Mouse (Mus musculus): ENCODE measurements around the gene Ecpas.

Gene Ecpas

DNA sequence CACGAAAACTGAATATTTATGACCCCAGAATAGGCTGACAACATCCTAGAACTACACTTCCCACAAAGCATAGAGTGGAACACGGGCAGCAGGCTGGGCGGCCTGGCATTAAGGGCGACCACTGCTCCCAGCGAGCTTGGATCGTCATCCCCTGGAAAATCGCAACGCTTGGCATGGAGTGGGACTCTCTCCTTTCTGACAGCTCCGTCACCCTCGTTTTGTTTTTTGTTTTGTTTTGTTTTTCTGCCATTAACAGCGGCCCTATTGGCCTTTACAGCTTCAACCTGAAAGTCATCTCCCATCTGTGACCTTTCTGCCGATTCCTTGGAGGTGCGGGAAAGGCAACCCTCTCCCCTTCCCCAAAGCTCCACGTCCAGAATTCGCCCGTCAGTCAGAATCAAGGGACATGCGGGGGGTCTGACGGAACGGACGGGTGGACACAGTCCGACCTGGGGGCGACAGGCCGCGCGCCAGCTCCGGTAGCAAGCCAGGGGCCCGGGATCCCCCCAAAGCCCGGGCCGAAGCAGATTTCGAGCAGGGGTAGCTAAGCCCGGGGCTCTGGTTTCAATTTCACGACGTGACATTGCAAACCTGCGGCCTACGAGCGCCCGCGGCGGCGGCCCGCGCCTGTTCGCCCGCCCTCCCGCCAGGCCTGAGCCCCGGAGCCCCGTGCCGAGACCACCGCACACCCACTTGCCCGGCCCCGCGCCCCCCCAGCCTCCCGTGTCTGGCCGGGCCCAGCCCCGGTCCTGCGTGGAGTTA lies 1.3 kb downstream of the Ecpas start:
- DNase-seq (ENCODE audit: low read depth): peak; percentile 63

DNA sequence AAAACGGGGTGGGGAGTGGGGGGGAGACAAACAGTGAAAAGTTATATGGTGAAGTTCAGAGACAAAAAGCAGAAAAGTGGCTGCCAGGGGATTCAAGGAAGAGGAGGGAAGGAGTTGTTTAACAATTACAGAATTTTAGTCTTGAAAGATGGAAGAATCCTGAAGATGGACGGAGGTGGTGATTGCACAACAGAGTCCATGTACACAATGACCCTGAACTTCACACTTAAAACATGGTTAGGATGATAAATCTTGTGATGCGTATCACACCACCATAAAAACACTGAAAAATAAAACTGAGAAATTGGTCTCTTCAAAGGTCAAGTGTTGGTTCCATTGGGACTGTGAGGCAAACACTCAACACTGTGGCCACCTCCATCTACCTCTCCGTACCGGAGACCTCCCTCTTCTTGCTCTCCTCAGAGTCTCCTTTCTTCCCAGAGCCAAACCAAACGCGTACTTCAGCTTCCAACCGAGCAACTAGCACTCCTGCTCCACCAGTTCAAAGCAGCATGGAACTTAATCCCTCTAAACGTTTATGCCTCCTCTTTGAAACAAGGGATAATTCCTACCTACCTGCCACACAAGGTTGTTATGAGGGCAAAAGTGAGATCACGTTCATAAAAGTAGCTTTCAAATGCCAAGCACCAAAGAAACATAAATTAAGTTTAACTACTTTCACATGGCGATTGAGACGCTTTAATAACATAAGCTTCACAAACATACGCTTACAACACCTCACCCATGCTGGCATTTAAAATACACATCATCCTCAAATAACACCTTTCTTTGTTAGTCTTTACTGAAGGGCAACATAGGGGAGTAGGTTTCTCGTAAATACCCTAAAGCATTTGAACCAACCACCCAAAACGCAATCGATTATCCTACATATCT lies 2.1 kb downstream of the Ecpas start:
- DNase-seq (ENCODE audit: low read depth): peak; percentile 16

DNA sequence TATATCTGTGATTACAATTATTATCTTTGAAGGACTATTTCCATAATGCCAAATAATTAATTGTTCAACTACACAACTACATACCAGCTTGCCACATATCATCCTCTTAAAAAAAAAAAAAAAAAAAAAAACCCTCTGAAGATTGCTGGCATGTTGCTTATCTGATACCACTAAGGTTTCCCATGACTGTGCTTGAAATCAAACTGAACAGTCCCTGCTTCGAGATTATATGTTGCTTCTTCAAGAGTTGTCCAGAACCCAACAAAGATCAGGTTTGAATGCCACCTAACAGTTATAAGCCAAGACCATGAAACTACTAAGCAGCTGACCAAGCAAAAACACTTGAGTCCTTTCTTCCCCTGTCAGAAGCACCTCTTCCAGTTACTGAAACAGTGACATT lies 5.1 kb downstream of the Ecpas start:
- DNase-seq (ENCODE audit: low read depth): no peak

DNA sequence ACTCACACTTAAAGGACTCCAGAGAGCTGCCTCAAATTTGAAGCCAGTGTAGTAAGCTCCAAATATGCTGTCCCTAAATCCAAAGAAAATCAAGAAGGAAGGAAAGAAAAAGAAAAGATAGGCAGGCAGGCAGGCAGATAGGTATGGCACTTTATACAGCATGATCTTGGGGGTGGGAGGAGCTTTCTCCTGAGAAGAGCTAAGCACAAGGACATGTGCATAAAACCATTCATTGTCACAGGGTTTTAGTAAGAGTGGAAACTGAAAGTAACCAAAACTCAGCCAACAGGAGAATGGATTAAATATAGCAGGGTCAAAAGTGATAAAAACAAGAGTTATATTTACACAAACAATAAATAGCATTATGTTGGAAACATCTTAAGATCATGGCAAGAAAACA lies 14.2 kb downstream of the Ecpas start:
- DNase-seq (ENCODE audit: low read depth): peak; percentile 24

DNA sequence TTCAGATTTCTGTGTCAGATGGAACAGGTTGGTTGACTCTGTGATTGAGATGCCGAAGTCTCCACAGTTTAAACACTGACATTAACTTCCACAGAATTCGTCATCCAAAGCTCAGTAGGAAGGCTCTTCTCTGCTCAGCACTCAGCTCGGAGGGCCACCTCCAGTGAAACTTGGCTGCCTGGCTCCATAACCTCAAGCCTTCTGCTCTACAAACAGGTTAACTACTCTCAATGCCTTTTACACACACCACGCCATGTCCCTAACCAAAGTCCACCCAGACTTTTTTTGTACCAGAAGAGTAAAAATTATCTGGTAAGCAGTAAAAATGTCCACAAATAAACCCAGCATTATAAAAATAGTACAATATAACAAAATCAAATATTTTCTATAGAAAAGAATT lies 15.1 kb downstream of the Ecpas start:
- DNase-seq (ENCODE audit: low read depth): no peak

DNA sequence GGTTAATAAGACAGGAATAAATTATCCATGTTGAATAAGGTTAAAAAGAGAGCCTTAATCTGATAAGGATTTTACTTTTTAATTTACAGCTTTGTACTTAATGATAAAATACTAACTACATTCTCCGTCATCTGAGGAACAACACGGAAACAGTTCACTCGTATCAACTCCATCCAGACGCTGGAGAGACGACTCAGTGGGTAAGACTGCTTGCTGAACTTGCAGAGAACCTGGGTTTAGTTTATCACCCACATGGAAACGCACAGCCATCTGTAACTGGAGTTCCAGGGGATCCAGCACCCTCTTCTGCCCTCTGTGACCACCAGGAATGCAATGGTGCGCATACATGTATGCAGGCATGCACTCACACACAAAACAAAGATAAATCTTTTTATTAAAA lies 18.1 kb downstream of the Ecpas start:
- no peak for DNase-seq (ENCODE audit: low read depth)

DNA sequence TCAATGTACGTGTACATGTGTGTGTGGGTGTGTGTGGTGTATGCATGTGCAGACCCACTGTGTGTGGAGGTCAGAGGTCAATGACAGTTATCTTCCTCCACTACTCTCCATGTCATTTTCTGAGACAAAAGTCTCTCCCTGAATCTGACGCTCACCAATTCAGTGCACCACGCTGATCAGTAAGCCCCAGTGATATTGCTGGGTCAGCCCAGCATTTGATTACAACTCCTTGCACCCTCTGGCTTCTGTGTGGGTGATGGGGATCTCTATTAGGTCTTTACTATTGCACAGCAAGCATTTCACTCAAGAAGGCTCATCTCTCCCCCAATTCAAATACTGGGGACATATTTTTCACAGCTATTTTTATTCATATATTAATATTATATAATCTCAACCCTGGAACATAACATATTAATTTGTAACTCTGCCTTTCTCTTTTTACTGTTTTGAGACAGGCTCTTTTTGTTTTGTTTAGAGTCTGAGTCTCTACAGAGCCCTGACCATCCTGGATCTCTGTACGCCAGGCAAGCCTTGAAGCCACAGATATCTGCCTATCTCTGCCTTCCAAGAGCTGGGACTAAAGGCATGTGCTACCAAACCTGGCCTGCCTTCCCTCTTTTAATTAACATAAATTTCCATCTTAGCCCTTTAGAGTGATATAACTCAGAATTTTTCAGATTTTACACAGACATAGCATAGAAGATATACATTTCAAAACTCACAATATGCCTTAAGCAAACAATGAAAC lies 22.3 kb downstream of the Ecpas start:
- no peak for DNase-seq (ENCODE audit: low read depth)

DNA sequence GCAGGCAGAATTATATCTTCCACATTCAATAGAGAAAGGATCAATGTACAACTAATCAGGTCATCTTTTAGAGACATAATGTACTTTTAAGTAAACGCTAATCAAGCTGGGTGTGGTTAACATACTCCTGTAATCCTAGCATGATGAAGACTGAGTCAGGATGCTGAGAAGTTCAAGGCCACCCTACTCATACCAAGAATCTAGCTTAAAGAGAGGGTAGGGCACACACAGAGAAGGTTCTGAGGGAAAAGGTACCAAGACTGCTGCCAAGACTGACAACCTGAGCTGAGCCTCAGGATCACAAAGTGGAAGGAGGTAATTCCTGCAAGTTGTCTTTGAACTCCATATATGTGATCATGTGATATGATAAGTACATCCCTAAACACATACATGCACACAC lies 24.0 kb downstream of the Ecpas start:
- no peak for DNase-seq (ENCODE audit: low read depth)

DNA sequence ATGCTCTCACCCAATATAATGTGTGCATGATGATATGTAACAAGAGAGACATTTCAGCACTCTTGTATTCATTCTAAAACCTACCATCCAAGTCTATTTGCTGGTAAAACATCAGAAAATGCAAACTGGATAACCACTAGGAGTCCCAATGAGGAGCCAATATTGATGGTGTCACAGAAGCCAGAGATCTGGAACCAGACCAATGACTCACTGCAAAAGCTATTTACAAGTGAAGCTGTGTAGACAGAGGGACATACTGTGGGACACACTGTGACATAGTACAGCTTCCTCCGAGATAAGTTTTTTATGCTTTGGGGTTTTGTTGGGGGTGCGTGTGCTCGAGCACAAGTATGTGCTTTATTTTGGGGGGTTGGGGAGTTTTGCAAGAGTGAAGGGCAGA lies 24.9 kb downstream of the Ecpas start:
- no peak for DNase-seq (ENCODE audit: low read depth)

DNA sequence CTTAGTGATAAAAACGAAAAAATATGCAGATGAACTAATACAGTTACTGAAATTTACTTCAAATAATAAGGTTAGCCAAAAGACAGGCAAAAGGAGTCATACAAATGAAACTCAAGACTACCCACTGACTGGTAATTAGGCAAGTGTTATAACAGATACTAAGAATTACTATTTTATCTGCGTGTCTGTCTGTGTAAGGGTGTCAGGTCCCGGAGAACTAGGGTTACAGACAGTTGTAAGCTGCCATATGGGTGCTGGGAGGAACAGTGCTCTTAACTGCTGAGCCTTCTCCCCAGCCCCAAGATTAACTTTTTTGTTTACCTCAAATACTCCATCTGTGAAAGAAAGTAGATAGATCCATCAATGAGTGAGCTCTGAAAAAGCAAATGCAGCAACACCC lies 25.8 kb downstream of the Ecpas start:
- DNase-seq (ENCODE audit: low read depth): no peak

DNA sequence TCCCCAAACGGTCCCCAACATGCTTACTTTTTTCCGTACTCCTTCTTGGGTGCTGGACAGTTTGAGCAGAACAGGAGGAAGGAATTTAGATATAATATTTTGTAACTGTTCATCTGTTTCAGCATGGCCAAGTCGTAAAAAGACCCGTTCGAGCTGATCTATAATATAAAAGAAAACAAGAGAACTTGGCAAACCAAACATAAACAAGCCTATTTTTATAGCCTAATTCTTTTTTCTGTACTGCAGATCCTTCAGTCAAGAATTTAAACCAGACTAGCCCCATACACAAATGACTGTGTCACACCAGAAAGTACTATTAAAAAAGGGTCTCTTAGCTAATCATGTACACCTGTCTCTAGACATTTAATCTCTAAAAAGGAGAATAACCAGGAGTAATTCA lies 27.2 kb downstream of the Ecpas start:
- no peak for DNase-seq (ENCODE audit: low read depth)

DNA sequence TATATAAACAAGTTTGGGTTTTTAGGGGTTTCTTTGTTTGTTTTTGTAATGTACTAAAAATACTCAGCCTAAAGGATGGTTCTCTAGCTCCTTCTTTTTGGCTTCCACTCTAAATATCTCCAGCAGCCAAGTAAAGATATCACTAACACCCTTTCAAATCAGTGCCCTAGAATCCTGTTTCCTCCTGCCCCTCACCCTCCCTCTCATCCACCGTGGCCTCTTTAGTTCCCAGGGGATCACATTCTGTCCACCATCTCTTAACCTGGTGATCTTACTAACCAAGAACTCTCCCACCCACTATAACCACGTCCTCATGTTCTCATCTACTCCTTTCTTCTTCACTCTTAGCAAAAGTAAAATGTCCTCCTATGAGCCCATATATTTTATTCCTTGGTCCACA lies 28.7 kb downstream of the Ecpas start:
- no peak for DNase-seq (ENCODE audit: low read depth)

DNA sequence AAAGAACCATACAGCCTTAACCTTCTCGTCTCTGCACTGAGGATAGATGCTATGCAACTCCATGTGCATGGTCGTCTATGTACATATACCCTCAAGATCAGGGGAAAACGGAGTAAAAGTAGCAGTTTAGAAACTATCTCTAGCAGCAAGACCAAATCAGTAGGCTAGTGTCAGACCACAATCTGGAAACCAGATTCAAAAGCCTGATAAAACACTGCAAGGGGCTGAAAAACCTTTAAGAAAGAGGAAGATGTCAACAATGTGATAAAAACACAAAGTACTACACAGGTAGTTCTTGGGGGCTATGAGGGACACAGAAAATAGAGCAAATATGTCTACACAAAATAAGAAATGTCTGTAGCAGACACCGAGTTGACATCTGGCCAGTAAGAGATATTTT lies 38.2 kb downstream of the Ecpas start:
- no peak for DNase-seq (ENCODE audit: low read depth)

DNA sequence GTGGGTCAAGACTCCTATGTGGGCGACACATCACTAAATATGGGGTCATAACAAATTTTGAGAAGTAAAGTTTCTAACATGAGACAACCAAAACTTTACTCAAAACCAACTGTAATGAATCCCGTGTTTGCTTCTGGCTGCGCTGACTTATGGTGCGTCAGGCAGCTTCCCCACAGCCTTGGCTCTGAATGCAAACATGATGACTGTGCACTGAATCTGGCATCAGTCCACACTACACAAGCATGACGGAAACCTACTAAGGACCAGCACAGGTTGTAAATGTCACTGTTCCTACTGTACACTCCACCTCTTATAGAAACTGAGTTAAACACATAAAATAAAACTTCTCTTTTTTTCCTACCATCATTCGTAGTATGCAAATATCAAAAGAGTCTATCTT lies 45.3 kb downstream of the Ecpas start:
- DNase-seq (ENCODE audit: low read depth): peak; percentile 3

DNA sequence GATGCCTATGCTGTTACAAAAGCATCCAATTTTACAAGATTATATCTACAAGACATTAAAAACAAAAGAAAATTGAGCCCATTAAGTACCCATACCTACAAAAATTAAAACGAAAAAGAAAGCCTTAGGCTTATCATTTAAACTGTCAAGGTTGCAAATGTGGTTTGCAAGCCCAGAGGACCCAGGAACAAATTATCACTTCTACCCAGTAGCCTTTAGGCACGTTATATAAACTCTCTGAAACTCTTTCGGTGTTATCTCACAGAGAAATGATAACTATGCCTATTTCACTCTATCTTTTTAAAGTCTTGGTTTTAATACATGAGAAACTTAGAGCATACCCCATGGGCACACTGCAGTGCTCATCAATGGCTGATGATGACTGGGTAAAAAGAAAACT lies 79.6 kb downstream of the Ecpas start:
- DNase-seq (ENCODE audit: low read depth): no peak

DNA sequence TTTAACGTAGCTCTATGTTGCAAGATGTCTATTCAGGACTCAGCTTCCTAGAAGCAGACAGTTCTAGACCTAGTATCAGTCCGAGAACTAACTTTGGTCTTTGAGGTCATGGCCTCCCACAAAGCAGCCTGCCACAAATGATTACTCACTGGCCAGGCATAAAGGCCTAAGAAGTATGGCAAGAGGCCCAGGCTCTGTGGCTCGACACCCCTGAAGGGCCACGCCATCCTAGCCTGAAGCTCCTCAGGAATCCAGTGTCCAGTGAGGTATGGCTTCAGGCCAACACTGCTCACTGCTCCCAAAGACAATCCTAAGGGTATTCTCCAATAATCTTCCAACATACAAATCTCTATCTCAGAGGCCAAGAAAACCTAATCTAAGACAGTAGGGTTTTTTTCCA lies 86.6 kb downstream of the Ecpas start:
- DNase-seq (ENCODE audit: low read depth): no peak

DNA sequence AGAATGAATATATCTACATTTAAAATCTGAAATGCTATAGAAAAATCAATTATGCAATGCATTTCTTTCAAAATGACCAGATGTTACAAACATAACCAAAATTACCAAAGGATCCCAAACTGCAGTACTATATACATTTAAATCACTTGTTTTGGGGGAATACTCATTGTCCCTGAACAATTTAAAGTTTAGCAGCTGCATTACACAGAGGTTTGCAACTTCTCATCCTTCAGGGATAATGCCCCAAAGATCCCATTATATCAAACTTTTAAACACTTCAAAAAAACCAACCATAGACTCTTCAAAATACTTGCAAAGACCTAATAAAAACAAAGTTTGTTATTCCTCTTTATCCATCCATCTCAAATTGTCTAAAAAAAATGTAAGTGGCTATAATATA lies 124.9 kb downstream of the Ecpas start, which contains the start of gene Olfr267:
Gene Olfr267, minus strand, starts transcription at position 101 of the 400 bp plus-strand sequence.
- DNase-seq (ENCODE audit: low read depth): no peak

DNA sequence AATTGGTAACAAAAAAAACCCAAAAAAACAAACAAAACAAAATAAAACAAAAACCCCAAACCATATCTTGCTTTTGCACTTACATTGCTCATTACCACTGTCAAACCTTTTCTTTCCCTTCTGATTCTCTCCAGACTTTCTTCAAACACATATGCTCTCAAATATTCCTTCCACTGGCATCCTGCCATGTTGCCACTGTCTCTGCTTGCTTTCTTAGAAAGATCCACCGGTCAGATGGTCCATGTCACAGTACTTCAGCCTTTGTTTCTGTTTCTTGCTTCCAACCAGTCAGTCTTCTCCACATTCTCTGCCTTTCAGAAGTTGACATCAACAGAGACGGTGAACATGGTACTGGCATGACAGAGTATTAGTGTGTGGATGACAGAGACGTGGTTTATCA lies 125.9 kb downstream of the Ecpas start:
- DNase-seq (ENCODE audit: low read depth): no peak

DNA sequence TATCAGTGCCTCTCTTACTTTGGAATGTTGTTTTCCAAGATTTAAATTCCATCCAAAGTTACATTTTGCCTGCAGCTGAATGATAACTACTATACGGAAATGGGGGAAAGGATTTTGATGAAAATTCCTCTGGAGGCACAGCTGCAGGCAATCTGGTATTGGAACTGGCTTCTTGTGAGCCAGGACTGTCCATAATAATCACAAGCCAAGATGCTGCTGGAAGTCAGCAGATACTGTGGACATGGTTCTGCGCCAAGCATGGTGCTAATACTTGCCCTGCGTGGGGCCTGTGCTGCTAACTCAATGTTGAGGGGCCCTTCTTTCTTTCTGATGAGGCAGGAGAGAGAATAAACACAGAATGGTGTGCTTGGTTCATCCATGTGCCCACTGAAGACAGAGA lies 149.1 kb downstream of the Ecpas start:
- no peak for DNase-seq (ENCODE audit: low read depth)

DNA sequence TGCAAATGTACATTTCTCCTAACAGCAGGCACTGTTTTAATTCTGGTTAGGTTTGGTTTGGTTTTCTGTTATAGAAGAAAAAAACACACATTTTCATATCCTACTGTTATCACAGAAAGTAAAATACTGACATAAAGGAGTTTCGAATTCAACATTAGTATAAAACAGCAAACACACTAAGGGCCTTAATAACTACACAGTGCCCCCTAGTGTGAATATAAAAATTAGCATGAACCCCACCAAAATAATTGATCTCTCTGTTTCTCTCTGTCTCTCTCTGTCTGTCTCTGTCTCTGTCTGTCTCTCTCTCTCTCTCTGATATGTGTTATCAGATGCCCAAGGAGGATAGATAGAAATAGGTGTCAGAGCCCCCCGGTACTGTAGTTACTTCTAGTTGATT lies 163.0 kb downstream of the Ecpas start:
- DNase-seq (ENCODE audit: low read depth): no peak

DNA sequence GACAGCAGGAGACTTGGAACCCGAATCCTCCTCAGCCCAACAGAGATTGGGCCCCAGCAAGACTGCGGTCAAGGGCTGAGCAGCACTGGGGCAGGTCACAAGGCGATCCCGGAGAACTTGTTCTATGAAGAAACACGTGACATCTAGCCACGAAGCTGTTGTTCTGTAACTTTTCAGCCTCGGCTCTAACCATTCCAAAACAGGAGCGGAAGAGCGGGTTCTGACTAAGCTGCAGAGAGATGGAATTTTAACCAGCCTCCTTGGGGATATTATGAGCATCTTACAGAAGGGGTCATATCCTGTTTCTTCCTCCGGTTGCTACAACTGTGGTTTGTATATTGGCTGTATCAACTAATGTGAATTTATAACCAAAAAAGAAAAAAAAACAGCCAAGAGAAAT lies 163.4 kb downstream of the Ecpas start:
- DNase-seq (ENCODE audit: low read depth): no peak
